Mouse (Mus musculus) stomach, postnatal 0 days (tissue): ENCODE measurements around the gene Hnrnpl. TPM values are rescaled to one million over a fixed set of nuclear protein-coding genes. Genes with fewer than 3 reads are reported as not detected.
A peak's percentile ranks its signal among the peaks of the same experiment; 100 is the strongest.

Experiments
- ATAC-seq: fragments of 200-750 bp; cut with Nextera tagmentation; 2 replicates; pipeline ENCODE4 v1.8.0; 2017; ENCODE audit not compliant: low FRiP score, low TSS enrichment
- DNase-seq: peaks from one replicate; pipeline ENCODE4 v3.0.0-alpha.2; 2016; ENCODE audit warnings: low spot score
- H3K27ac ChIP-seq: fragments of 300-500 bp; sonication (generic); replicated peaks from 2 replicates; pipeline ENCODE4 v1.5.1; 2014; ENCODE audit warnings: mild to moderate bottlenecking, control low read depth
- H3K27me3 ChIP-seq: fragments of 300-500 bp; sonication (generic); 2 replicates; pipeline ENCODE4 v1.6.1; 2014; ENCODE audit warnings: low read length; ENCODE audit not compliant: control insufficient read depth, insufficient read depth
- H3K36me3 ChIP-seq: fragments of 300-500 bp; sonication (generic); 2 replicates; pipeline ENCODE4 v1.6.1; 2014; ENCODE audit warnings: low read length, mixed read lengths; ENCODE audit not compliant: control insufficient read depth, insufficient read depth
- H3K4me1 ChIP-seq: fragments of 300-500 bp; sonication (generic); replicated peaks from 2 replicates; pipeline ENCODE4 v1.6.1; 2014; ENCODE audit warnings: antibody characterized with exemption; ENCODE audit not compliant: control insufficient read depth, insufficient read depth
- H3K4me2 ChIP-seq: fragments of 300-500 bp; sonication (generic); replicated peaks from 2 replicates; pipeline ENCODE4 v1.6.1; 2014; ENCODE audit warnings: low read depth, mild to moderate bottlenecking, control low read depth, moderate library complexity
- H3K4me3 ChIP-seq: fragments of 300-500 bp; sonication (generic); 2 replicates; pipeline ENCODE4 v1.5.1; 2014; ENCODE audit warnings: low read depth, low read length, control low read depth
- H3K9ac ChIP-seq: fragments of 300-500 bp; sonication (generic); 2 replicates; pipeline ENCODE4 v1.6.1; 2014; ENCODE audit warnings: mild to moderate bottlenecking, low read length, control low read depth, mixed read lengths
- H3K9me3 ChIP-seq: fragments of 300-500 bp; sonication (generic); 2 replicates; pipeline ENCODE4 v1.6.1; 2016; ENCODE audit warnings: low read length; ENCODE audit not compliant: control insufficient read depth
- CTCF ChIP-seq: IDR thresholded peaks from 2 replicates; pipeline ENCODE4 v1.5.1; 2016; ENCODE audit warnings: antibody characterized with exemption, low read depth, mild to moderate bottlenecking, moderate library complexity
- EP300 ChIP-seq: optimal IDR thresholded peaks from 2 replicates; pipeline ENCODE3; 2016; ENCODE audit warnings: antibody characterized with exemption
- WGBS: fragments of 180-500 bp; shearing (Covaris S2); extraction: QIAGEN DNeasy Blood & Tissue Kit; methylation state at CpG from one replicate; pipeline ENCODE4 v1.1.7; 2014; 5-methylcytosine and 5-hydroxymethylcytosine counted together
- polyA plus RNA-seq: library from polyadenylated mRNA; unstranded; fragments of >200 nt; fragmentation: Nextera tagmentation; extraction: Ambion mirVana; gene quantifications from 2 replicates; pipeline ENCODE4 v1.2.1, GENCODE M21; 2015

Gene Hnrnpl
- polyA plus RNA-seq, 1 experiment from 2014 or later = 156 TPM

- no peak for DNase-seq
Measured at GRCm38 (mm10) chr7:28807641-28808220, 610 bp upstream of the Hnrnpl start.

GRCm38 (mm10) chr7:28808957-28809393 is 634 bp downstream of the Hnrnpl start:
- under 1% methylated on average over 32 of the region's 32 CpGs for WGBS
- DNase-seq (peak; percentile 95), ATAC-seq (peak; percentile 71)
- Histone ChIP-seq H3K4me1 (peaks cover 14% of the 10 kb centered on the region), H3K9me3 (no peaks in the 10 kb centered on the region), H3K36me3 (peaks cover 10% of the 10 kb centered on the region), H3K4me3 (peak overlapping the region; percentile 79), H3K27ac (peak overlapping the region; percentile 100), H3K9ac (peak overlapping the region; percentile 97), H3K4me2 (peak overlapping the region; percentile 86), H3K27me3 (no peaks in the 10 kb centered on the region)
- TF ChIP-seq CTCF (no peak), EP300 (no peak)

More at GRCm38 (mm10) chr7:28807641-28808220, 610 bp upstream of the Hnrnpl start:
- Histone ChIP-seq H3K4me2 (peak overlapping the region; percentile 86), H3K4me3 (peak overlapping the region; percentile 79), H3K36me3 (no peaks in the 10 kb centered on the region), H3K9me3 (no peaks in the 10 kb centered on the region), H3K4me1 (peaks cover 17% of the 10 kb centered on the region), H3K27me3 (no peaks in the 10 kb centered on the region), H3K27ac (peak overlapping the region; percentile 100), H3K9ac (peak overlapping the region; percentile 97)
- 0 out of 2 replicates have a peak, but pooled peaks have one; percentile 15 for TF ChIP-seq CTCF
- TF ChIP-seq EP300 = no peak
- WGBS = 23% methylated on average over 7 of the region's 8 CpGs
- no peak for ATAC-seq

- peak overlapping the region; percentile 100 for H3K27ac ChIP-seq
- peaks cover 14% of the 10 kb centered on the region for H3K4me1 ChIP-seq
- H3K36me3 ChIP-seq = peaks cover 16% of the 10 kb centered on the region
- ATAC-seq (peak; percentile 11), DNase-seq (peak; percentile 81)
- H3K9ac ChIP-seq = peak overlapping the region; percentile 97
- H3K27me3 ChIP-seq = no peaks in the 10 kb centered on the region
- WGBS = under 1% methylated on average over 35 of the region's 35 CpGs
- H3K9me3 ChIP-seq = no peaks in the 10 kb centered on the region
- H3K4me3 ChIP-seq = peak overlapping the region; percentile 79
- no peak for TF ChIP-seq EP300
- H3K4me2 ChIP-seq = peak overlapping the region; percentile 86
Measured at GRCm38 (mm10) chr7:28809401-28810089, 1.2 kb downstream of the Hnrnpl start.

- under 1% methylated on average over 66 of the region's 70 CpGs for WGBS
Measured at GRCm38 (mm10) chr7:28810107-28811066, 2.0 kb downstream of the Hnrnpl start.

GRCm38 (mm10) chr7:28811228-28811627 is 2.9 kb downstream of the Hnrnpl start:
- Histone ChIP-seq H3K36me3 (peaks cover 31% of the 10 kb centered on the region), H3K4me1 (peaks cover 14% of the 10 kb centered on the region), H3K4me3 (peak overlapping the region; percentile 87), H3K27ac (peak overlapping the region; percentile 99), H3K9me3 (no peaks in the 10 kb centered on the region), H3K9ac (peak overlapping the region; percentile 95), H3K4me2 (peak overlapping the region; percentile 80), H3K27me3 (no peaks in the 10 kb centered on the region)
- DNase-seq (peak; percentile 92), ATAC-seq (peak; percentile 31; the same call in 1 of the 2 replicates)
- WGBS = 3% methylated on average over 38 of the region's 40 CpGs
- TF ChIP-seq CTCF (no peak), EP300 (no peak)

More at GRCm38 (mm10) chr7:28810107-28811066, 2.0 kb downstream of the Hnrnpl start:
- Histone ChIP-seq H3K9me3 (no peaks in the 10 kb centered on the region), H3K36me3 (peaks cover 23% of the 10 kb centered on the region), H3K4me2 (peak overlapping the region; percentile 86), H3K4me1 (peaks cover 14% of the 10 kb centered on the region), H3K27ac (peak overlapping the region; percentile 100), H3K9ac (peak overlapping the region; percentile 97), H3K27me3 (no peaks in the 10 kb centered on the region), H3K4me3 (peak overlapping the region; percentile 87)
- TF ChIP-seq CTCF = peak; percentile 71
- peak; percentile 80 for TF ChIP-seq EP300
- ATAC-seq = peak; percentile 92
- DNase-seq = peak; percentile 97
